Mouse (Mus musculus) mature B cell (primary cell): Measurements from ENCODE around the gene Shd.

ENCODE experiments used
- in situ Hi-C: fragments of 300-500 bp; cut with MboI; formaldehyde crosslinking; loops from 2 replicates; pipeline ENCODE4 v1.14.3; 2019

Gene Shd

DNA sequence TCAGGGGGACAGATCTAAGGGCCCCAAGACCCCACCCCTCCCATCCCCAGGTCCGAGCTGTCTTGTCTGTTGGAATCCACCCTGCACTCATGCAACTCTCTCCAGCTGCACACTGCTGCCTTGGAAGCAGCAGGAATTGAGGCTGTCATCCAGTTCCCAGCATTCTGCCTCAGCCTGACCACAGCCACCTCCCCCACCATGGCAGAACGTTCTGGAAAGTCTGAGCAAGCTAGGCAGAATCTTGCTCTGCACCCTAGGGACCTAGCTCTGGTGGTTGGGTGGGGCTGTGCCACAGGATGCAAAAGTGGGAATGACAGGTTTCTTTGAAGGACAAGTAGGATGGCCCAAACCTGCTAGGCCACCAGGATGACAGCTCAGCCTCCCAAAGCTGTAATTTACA is 54.2 kb downstream of the Shd start:
- in situ Hi-C loops, result no loop called here

DNA sequence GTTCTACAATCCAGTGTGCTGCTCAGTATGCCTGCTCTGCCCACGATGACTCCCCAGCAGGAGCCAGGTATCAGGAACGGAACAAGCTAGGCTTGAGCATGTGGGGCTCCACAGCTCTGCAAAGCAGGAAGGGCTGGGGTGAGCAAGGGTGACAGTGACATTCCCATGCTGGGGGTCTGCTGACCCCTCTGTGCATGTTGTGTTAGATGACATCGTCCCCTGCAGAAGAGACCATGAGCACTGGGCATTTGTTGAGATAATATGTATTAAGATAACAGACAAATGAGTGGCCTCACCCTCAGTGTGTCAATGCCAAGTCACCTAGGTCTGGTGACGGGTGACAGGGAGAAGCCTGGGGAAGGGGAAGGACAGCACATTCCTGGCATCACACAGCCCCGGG is 54.7 kb downstream of the Shd start:
- in situ Hi-C loops, result no loop called here
